Mouse (Mus musculus): ENCODE measurements around the gene Mknk2. TPM values are rescaled to one million over a fixed set of nuclear protein-coding genes. Genes with fewer than 3 reads are reported as not detected.

Mknk2 gene
- polyA plus RNA-seq, 1 experiment from 2014 or later, result 122 TPM

DNA sequence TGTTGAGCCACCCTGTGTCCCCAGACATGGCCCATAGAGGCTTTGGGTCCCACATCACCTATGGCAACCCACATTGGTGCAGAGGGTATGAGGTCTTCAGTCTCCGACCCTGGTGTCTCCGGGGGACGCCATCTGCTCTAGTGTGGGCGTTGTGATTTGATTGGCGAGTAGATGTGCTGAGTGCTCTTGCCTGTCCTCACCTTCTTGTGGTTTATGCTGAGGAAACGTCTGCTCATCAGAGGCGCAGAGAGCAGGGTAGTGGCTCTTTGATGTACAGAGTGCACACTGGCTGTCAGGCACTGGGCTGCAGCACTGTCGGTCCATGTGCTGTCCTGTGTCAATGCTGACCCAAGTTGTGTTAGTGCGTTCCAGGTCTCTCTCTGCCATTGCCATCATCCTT, 49.0 kb downstream of the Mknk2 start:
- Histone ChIP-seq H3K9ac (replicated peaks) (no peak overlapping the region), H3K27me3 (no peaks in the 10 kb centered on the region), H3K4me1 (replicated peaks) (peaks cover 26% of the 10 kb centered on the region), H3K4me2 (no peak overlapping the region), H3K27ac (no peak overlapping the region), H3K9me3 (no peaks in the 10 kb centered on the region), H3K36me3 (peaks cover 58% of the 10 kb centered on the region), H3K4me3 (replicated peaks) (no peak overlapping the region)
- no peak for ATAC-seq (ENCODE audit: insufficient number of reproducible peaks, insufficient read depth, low FRiP score, low TSS enrichment, low read depth)
- WGBS, result 89% methylated on average over 9 of the region's 9 CpGs

- Histone ChIP-seq H3K4me3 (replicated peaks) (no peak overlapping the region), H3K27me3 (no peaks in the 10 kb centered on the region), H3K9ac (replicated peaks) (no peak overlapping the region; the same call in 1 of the 2 replicates), H3K27ac (no peak overlapping the region), H3K36me3 (peaks cover 52% of the 10 kb centered on the region), H3K9me3 (no peaks in the 10 kb centered on the region), H3K4me1 (replicated peaks) (peaks cover 33% of the 10 kb centered on the region), H3K4me2 (no peak overlapping the region)
- no peak for ATAC-seq (ENCODE audit: insufficient number of reproducible peaks, insufficient read depth, low FRiP score, low TSS enrichment, low read depth)
- 49% methylated on average over 2 of the region's 2 CpGs for WGBS
Observed at GRCm38 (mm10) chr10:80627685-80628084, 50.2 kb downstream of the Mknk2 start.

DNA sequence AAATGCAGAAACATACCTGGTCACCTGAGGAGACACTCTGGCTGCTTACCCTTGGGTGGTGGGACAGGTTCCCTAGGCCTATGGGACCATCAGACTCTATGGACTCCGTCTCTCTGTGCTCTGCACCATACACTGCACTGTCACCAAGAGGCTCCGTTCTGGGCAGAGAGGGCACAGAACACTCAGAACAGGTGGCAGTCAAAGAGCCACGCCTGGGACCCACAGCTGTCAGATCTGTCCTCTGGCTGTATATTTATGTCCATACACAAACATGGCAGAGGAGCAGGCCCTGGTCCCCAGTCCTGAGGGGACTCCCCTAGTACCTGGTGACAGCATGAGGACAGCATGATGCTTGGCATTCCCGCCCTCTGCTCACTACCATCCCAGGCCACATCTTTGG, 52.1 kb downstream of the Mknk2 start:
- ATAC-seq (ENCODE audit: insufficient number of reproducible peaks, insufficient read depth, low FRiP score, low TSS enrichment, low read depth), result no peak
- H3K27ac ChIP-seq, result no peak overlapping the region
- H3K4me1 ChIP-seq (replicated peaks), result peaks cover 40% of the 10 kb centered on the region
- no peak overlapping the region for H3K4me2 ChIP-seq
- H3K9me3 ChIP-seq, result no peaks in the 10 kb centered on the region
- H3K27me3 ChIP-seq, result no peaks in the 10 kb centered on the region
- H3K4me3 ChIP-seq (replicated peaks), result no peak overlapping the region
- H3K36me3 ChIP-seq, result peaks cover 35% of the 10 kb centered on the region
- 90% methylated on average over 4 of the region's 4 CpGs for WGBS
- H3K9ac ChIP-seq (replicated peaks), result no peak overlapping the region; the same call in 1 of the 2 replicates

GRCm38 (mm10) chr10:80623457-80624191, 54.3 kb downstream of the Mknk2 start:
- Histone ChIP-seq H3K4me3 (replicated peaks) (peak overlapping the region; percentile 90), H3K9me3 (no peaks in the 10 kb centered on the region), H3K27me3 (no peaks in the 10 kb centered on the region), H3K36me3 (peaks cover 19% of the 10 kb centered on the region), H3K27ac (peak overlapping the region; percentile 89), H3K4me1 (replicated peaks) (peaks cover 40% of the 10 kb centered on the region), H3K9ac (replicated peaks) (peak overlapping the region; percentile 88), H3K4me2 (peak overlapping the region; percentile 99)
- 8% methylated on average over 15 of the region's 15 CpGs for WGBS
- no peak for ATAC-seq (ENCODE audit: insufficient number of reproducible peaks, insufficient read depth, low FRiP score, low TSS enrichment, low read depth)

DNA sequence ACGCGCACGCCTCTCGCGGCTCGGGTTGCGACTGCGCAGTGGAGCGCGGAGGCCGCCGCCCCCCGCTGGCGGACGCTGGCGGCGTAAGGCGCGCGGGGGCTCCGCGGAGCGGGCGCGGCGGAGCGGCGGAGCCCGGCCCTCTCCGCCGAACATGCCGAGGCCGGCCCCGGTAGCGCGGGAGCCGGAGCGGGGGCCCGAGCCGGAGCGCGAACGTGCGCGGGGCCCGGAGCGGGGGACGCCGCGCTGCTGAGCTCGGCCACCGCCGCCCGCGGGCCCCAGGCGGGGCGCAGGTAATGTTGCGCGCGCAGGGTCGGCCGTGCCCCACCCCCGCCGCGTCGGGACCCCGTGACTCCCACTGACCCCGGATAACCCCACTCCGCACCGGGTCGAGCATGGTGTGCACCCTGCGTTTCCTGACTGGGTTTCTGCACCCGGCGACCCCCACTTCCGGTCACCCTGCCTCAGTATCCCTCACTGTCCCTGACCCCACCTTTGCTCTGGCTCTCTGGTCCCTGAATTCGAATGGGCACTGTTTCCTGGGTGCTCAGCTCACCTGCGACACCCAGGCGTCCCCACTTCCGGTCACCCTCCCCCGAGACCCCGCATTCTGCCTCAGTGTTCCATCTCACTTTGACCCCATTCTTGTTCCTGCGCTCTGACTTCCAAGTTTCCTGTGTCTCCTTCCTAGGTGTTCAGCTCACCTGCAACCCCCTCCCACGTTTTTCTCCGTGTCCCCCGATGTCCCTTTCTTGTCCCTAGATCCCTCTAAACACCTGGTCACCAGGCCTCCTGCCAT, 55.1 kb downstream of the Mknk2 start, which contains the start of gene Csnk1g2:
TSS of gene Csnk1g2 (plus strand) at position 178 of the 796 bp plus-strand sequence.
- peak within 1 kb of the TSS; percentile 90 for H3K4me3 ChIP-seq (replicated peaks)
- H3K27ac ChIP-seq, result peak within 1 kb of the TSS; percentile 89
- H3K36me3 ChIP-seq, result peaks cover 16% of the 10 kb centered on the region
- peaks cover 40% of the 10 kb centered on the region for H3K4me1 ChIP-seq (replicated peaks)
- ATAC-seq (ENCODE audit: insufficient number of reproducible peaks, insufficient read depth, low FRiP score, low TSS enrichment, low read depth), result peak; percentile 16
- no peaks in the 10 kb centered on the region for H3K9me3 ChIP-seq
- WGBS, result under 1% methylated on average over 85 of the region's 85 CpGs
- peak within 1 kb of the TSS; percentile 88 for H3K9ac ChIP-seq (replicated peaks)
- H3K27me3 ChIP-seq, result no peaks in the 10 kb centered on the region
- peak within 1 kb of the TSS; percentile 99 for H3K4me2 ChIP-seq

- Histone ChIP-seq H3K36me3 (peaks cover 13% of the 10 kb centered on the region), H3K4me3 (replicated peaks) (peak overlapping the region; percentile 90), H3K27me3 (no peaks in the 10 kb centered on the region), H3K9me3 (no peaks in the 10 kb centered on the region), H3K9ac (replicated peaks) (peak overlapping the region; percentile 88; the same call in 1 of the 2 replicates), H3K27ac (peak overlapping the region; percentile 89), H3K4me1 (replicated peaks) (peaks cover 34% of the 10 kb centered on the region), H3K4me2 (peak overlapping the region; percentile 99)
- ATAC-seq (ENCODE audit: insufficient number of reproducible peaks, insufficient read depth, low FRiP score, low TSS enrichment, low read depth), result peak; percentile 95
- WGBS, result 0% methylated on average over 64 of the region's 64 CpGs
Observed at GRCm38 (mm10) chr10:80621940-80622660, 55.8 kb downstream of the Mknk2 start.

DNA sequence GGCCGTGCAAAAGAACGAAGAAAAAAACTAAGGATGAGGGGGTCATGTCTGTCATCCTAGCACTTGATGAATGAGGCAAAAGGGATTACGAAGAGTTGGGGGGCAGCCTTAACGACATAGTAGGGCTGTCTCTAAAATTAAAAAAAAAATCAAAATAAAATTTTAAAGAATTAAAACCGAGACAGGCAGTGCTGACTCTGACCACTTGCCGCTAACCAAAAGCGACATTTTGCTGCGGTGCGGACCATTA, 56.3 kb downstream of the Mknk2 start:
- Histone ChIP-seq H3K36me3 (peaks cover 13% of the 10 kb centered on the region), H3K9ac (replicated peaks) (peak overlapping the region; percentile 53), H3K9me3 (no peaks in the 10 kb centered on the region), H3K4me2 (peak overlapping the region; percentile 99), H3K27me3 (no peaks in the 10 kb centered on the region), H3K4me3 (replicated peaks) (peak overlapping the region; percentile 90), H3K27ac (peak overlapping the region; percentile 89), H3K4me1 (replicated peaks) (peaks cover 34% of the 10 kb centered on the region)
- ATAC-seq (ENCODE audit: insufficient number of reproducible peaks, insufficient read depth, low FRiP score, low TSS enrichment, low read depth), result no peak
- WGBS, result 4% methylated on average over 9 of the region's 9 CpGs

DNA sequence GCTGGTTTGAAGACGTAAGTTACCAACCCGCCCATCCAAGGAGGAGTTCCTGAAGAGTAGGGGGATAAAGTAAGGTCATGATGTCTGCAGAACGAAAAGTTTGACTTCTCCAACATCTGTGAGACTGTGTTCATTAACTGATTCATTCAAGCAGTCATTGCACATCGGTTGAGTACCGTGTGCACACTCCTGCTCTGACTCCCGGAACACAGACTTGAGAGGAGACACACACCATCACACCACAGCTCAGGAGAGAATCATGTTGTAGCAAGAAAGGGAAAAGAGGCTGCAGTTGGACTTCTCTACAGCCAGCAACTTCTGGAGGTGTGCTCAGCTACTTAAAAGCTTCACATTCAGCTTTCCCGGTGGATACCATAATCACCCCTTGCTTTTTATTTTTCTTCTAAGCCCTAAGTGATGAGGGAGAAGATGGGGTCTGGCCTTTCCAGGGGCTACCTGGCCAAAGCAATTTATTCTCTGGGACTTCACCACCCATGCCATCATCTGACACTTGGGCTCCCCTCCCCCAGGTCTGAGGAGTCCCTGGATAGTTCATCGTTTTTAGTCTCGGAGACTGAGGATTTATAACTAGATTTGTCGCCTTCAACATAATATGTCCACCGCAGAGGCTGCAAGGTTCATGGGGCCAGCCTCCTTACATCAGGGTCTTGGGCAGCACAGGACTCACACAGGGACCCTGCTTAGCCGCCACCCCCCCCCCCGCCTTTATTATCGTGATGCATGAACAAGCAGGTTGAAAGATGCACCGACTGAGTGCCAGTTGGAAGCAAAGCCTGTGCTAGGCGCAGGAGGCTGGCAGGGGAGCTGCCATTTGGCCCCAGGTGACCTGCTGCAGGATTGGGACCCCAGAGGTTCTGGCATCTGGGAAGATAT, 56.9 kb downstream of the Mknk2 start:
- WGBS, result 58% methylated on average over 16 of the region's 16 CpGs
- ATAC-seq (ENCODE audit: insufficient number of reproducible peaks, insufficient read depth, low FRiP score, low TSS enrichment, low read depth), result no peak
- H3K4me1 ChIP-seq (replicated peaks), result peaks cover 32% of the 10 kb centered on the region

DNA sequence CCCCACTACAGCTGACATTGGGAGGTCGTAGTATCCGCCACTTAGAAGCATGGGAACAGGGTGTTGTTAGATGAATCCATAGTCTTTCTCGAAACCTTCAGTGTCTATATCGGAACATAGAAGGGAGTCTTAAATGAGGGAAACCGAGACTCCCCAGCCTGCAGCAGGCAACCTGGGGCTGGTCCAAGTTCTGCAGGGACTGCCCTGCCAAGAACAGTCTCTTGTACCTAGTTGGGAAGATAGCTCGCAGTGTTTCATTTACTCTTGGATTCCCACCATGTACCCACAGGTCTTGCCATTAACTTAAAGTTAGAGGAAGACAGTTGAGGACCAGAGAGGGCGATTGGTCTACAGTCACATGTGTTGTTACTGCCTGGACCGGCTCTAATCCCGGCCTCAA, 57.5 kb downstream of the Mknk2 start:
- Histone ChIP-seq H3K4me2 (no peak overlapping the region), H3K36me3 (peaks cover 16% of the 10 kb centered on the region), H3K27ac (0 out of 2 replicates have a peak overlapping the region, but pooled peaks have one; percentile 17), H3K9me3 (no peaks in the 10 kb centered on the region), H3K4me3 (replicated peaks) (no peak overlapping the region), H3K9ac (replicated peaks) (no peak overlapping the region), H3K27me3 (no peaks in the 10 kb centered on the region), H3K4me1 (replicated peaks) (peaks cover 28% of the 10 kb centered on the region)
- no peak for ATAC-seq (ENCODE audit: insufficient number of reproducible peaks, insufficient read depth, low FRiP score, low TSS enrichment, low read depth)
- 80% methylated on average over 9 of the region's 9 CpGs for WGBS

More for the DNA sequence above, 56.9 kb downstream of the Mknk2 start:
- Histone ChIP-seq H3K9ac (replicated peaks) (peak overlapping the region; percentile 53), H3K4me2 (peak overlapping the region; percentile 99), H3K27me3 (no peaks in the 10 kb centered on the region), H3K36me3 (peaks cover 14% of the 10 kb centered on the region), H3K4me3 (replicated peaks) (peak overlapping the region; percentile 90), H3K27ac (peak overlapping the region; percentile 89), H3K9me3 (no peaks in the 10 kb centered on the region)

DNA sequence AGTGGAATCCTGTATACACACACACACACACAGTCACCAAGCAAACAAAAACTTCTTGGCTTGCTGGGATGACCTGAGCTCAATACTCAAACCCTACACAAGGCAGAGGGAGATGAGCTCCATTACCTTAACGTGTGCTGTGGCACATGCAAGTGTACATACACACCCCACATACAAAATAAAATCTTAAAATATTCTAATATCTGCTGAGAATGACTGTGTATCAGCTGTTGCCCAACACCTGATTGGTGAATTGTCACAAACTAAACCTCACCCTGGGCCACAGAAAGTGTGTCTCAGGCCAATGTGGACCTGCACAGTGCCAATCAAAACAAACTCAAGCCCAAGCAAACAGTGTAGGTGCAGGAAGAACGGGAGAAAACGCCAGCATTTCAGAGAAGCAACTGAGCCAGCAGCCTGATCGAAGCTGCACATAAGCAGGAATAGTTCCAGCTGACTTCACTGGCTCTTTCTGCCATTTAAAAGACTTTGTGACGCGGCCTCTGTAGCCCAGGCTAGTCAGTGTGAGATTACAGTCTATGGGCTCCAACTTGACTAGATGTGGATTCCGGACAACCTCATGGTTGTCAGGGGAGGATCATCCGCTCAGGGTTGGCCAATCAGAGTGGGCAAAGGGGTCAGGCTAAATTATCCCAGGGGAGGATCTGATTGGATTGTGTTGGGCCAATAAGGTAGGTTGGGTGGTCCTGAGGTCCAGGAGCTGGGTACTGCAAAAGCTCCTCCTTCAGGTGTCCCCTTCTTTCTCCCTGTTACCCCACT, 58.3 kb downstream of the Mknk2 start:
- H3K4me3 ChIP-seq (replicated peaks), result no peak overlapping the region
- 39% methylated on average over 8 of the region's 8 CpGs for WGBS
- no peak overlapping the region for H3K27ac ChIP-seq

More for the DNA sequence above, 58.3 kb downstream of the Mknk2 start:
- no peaks in the 10 kb centered on the region for H3K27me3 ChIP-seq
- H3K4me1 ChIP-seq (replicated peaks), result peaks cover 21% of the 10 kb centered on the region
- no peak for ATAC-seq (ENCODE audit: insufficient number of reproducible peaks, insufficient read depth, low FRiP score, low TSS enrichment, low read depth)
- H3K9me3 ChIP-seq, result no peaks in the 10 kb centered on the region
- peaks cover 19% of the 10 kb centered on the region for H3K36me3 ChIP-seq
- no peak overlapping the region for H3K4me2 ChIP-seq
- no peak overlapping the region for H3K9ac ChIP-seq (replicated peaks)
